Mouse (Mus musculus): ENCODE measurements around the gene Hsf2bp. TPM values are rescaled to one million over a fixed set of nuclear protein-coding genes. Genes with fewer than 3 reads are reported as not detected.
"Not testable (repeated sequence)": the region's sequence is repeated elsewhere in the genome, so short reads cannot be mapped to it uniquely, and the experiment has no call there.

The Hsf2bp gene
- total RNA-seq (2017): 0.79 and 1.3 TPM in 2 replicates

- peak; percentile 60 to 74 for ATAC-seq (replicated peaks in 1 of 2; ENCODE audit: insufficient read depth in 1 of 2, low FRiP score in 2 of 2, low TSS enrichment in 1 of 2, low read depth in 1 of 2, poor library complexity in 2 of 2, severe bottlenecking in 2 of 2)
Observed at GRCm38 (mm10) chr17:32035609-32036508, at the start of gene Hsf2bp, which contains the start of gene Rrp1b. Hsf2bp (minus strand) TSS chr17:32036349. Rrp1b (plus strand) TSS chr17:32036100.

GRCm38 (mm10) chr17:32083351-32083750 lies 47.2 kb upstream of the Hsf2bp start:
- no peak for ATAC-seq (replicated peaks in 1 of 2; ENCODE audit: insufficient read depth in 1 of 2, low FRiP score in 2 of 2, low TSS enrichment in 1 of 2, low read depth in 1 of 2, poor library complexity in 2 of 2, severe bottlenecking in 2 of 2)

GRCm38 (mm10) chr17:32075164-32075563 lies 39.0 kb upstream of the Hsf2bp start:
- peak; percentile 37 to 62; a peak in 3 of 4 replicates for ATAC-seq (replicated peaks in 1 of 2; ENCODE audit: insufficient read depth in 1 of 2, low FRiP score in 2 of 2, low TSS enrichment in 1 of 2, low read depth in 1 of 2, poor library complexity in 2 of 2, severe bottlenecking in 2 of 2)

GRCm38 (mm10) chr17:32074658-32075057 lies 38.5 kb upstream of the Hsf2bp start:
- ATAC-seq (replicated peaks in 1 of 2; ENCODE audit: insufficient read depth in 1 of 2, low FRiP score in 2 of 2, low TSS enrichment in 1 of 2, low read depth in 1 of 2, poor library complexity in 2 of 2, severe bottlenecking in 2 of 2): no peak

- ATAC-seq (replicated peaks in 1 of 2; ENCODE audit: insufficient read depth in 1 of 2, low FRiP score in 2 of 2, low TSS enrichment in 1 of 2, low read depth in 1 of 2, poor library complexity in 2 of 2, severe bottlenecking in 2 of 2): peak; percentile 75 to 76; a peak in 3 of 4 replicates
Observed at GRCm38 (mm10) chr17:32073359-32073758, 37.2 kb upstream of the Hsf2bp start.

GRCm38 (mm10) chr17:32068810-32069209 lies 32.7 kb upstream of the Hsf2bp start:
- ATAC-seq (replicated peaks in 1 of 2; ENCODE audit: insufficient read depth in 1 of 2, low FRiP score in 2 of 2, low TSS enrichment in 1 of 2, low read depth in 1 of 2, poor library complexity in 2 of 2, severe bottlenecking in 2 of 2): no peak

GRCm38 (mm10) chr17:32068381-32068780 lies 32.2 kb upstream of the Hsf2bp start:
- ATAC-seq (replicated peaks in 1 of 2; ENCODE audit: insufficient read depth in 1 of 2, low FRiP score in 2 of 2, low TSS enrichment in 1 of 2, low read depth in 1 of 2, poor library complexity in 2 of 2, severe bottlenecking in 2 of 2): no peak

- ATAC-seq (replicated peaks in 1 of 2; ENCODE audit: insufficient read depth in 1 of 2, low FRiP score in 2 of 2, low TSS enrichment in 1 of 2, low read depth in 1 of 2, poor library complexity in 2 of 2, severe bottlenecking in 2 of 2): no peak
Observed at GRCm38 (mm10) chr17:32067541-32067940, 31.4 kb upstream of the Hsf2bp start.

- not testable (repeated sequence) for ATAC-seq (replicated peaks in 1 of 2; ENCODE audit: insufficient read depth in 1 of 2, low FRiP score in 2 of 2, low TSS enrichment in 1 of 2, low read depth in 1 of 2, poor library complexity in 2 of 2, severe bottlenecking in 2 of 2)
Observed at GRCm38 (mm10) chr17:32064762-32065161, 28.6 kb upstream of the Hsf2bp start.

GRCm38 (mm10) chr17:32063654-32064053 lies 27.5 kb upstream of the Hsf2bp start:
- no peak for ATAC-seq (replicated peaks in 1 of 2; ENCODE audit: insufficient read depth in 1 of 2, low FRiP score in 2 of 2, low TSS enrichment in 1 of 2, low read depth in 1 of 2, poor library complexity in 2 of 2, severe bottlenecking in 2 of 2)

- no peak for ATAC-seq (replicated peaks in 1 of 2; ENCODE audit: insufficient read depth in 1 of 2, low FRiP score in 2 of 2, low TSS enrichment in 1 of 2, low read depth in 1 of 2, poor library complexity in 2 of 2, severe bottlenecking in 2 of 2)
Observed at GRCm38 (mm10) chr17:32061219-32061618, 25.1 kb upstream of the Hsf2bp start.

- no peak for ATAC-seq (replicated peaks in 1 of 2; ENCODE audit: insufficient read depth in 1 of 2, low FRiP score in 2 of 2, low TSS enrichment in 1 of 2, low read depth in 1 of 2, poor library complexity in 2 of 2, severe bottlenecking in 2 of 2)
Observed at GRCm38 (mm10) chr17:32059084-32059483, 22.9 kb upstream of the Hsf2bp start.

- no peak for ATAC-seq (replicated peaks in 1 of 2; ENCODE audit: insufficient read depth in 1 of 2, low FRiP score in 2 of 2, low TSS enrichment in 1 of 2, low read depth in 1 of 2, poor library complexity in 2 of 2, severe bottlenecking in 2 of 2)
Observed at GRCm38 (mm10) chr17:32057843-32058242, 21.7 kb upstream of the Hsf2bp start.

GRCm38 (mm10) chr17:32053677-32054076 lies 17.5 kb upstream of the Hsf2bp start:
- ATAC-seq (replicated peaks in 1 of 2; ENCODE audit: insufficient read depth in 1 of 2, low FRiP score in 2 of 2, low TSS enrichment in 1 of 2, low read depth in 1 of 2, poor library complexity in 2 of 2, severe bottlenecking in 2 of 2): peak; percentile 25 to 31; a peak in 2 of 4 replicates

GRCm38 (mm10) chr17:32052237-32053080 lies 16.3 kb upstream of the Hsf2bp start:
- ATAC-seq (replicated peaks in 1 of 2; ENCODE audit: insufficient read depth in 1 of 2, low FRiP score in 2 of 2, low TSS enrichment in 1 of 2, low read depth in 1 of 2, poor library complexity in 2 of 2, severe bottlenecking in 2 of 2): peak; percentile 21 to 42; a peak in 1 of 4 replicates

- no peak for ATAC-seq (replicated peaks in 1 of 2; ENCODE audit: insufficient read depth in 1 of 2, low FRiP score in 2 of 2, low TSS enrichment in 1 of 2, low read depth in 1 of 2, poor library complexity in 2 of 2, severe bottlenecking in 2 of 2)
Observed at GRCm38 (mm10) chr17:32050609-32051008, 14.5 kb upstream of the Hsf2bp start.

- ATAC-seq (replicated peaks in 1 of 2; ENCODE audit: insufficient read depth in 1 of 2, low FRiP score in 2 of 2, low TSS enrichment in 1 of 2, low read depth in 1 of 2, poor library complexity in 2 of 2, severe bottlenecking in 2 of 2): no peak
Observed at GRCm38 (mm10) chr17:32049914-32050313, 13.8 kb upstream of the Hsf2bp start.

GRCm38 (mm10) chr17:32048351-32048750 lies 12.2 kb upstream of the Hsf2bp start:
- no peak for ATAC-seq (replicated peaks in 1 of 2; ENCODE audit: insufficient read depth in 1 of 2, low FRiP score in 2 of 2, low TSS enrichment in 1 of 2, low read depth in 1 of 2, poor library complexity in 2 of 2, severe bottlenecking in 2 of 2)

Data from hematopoietic stem cell, adult 5-6 weeks (primary cell).